Mouse (Mus musculus) gastrocnemius, postnatal 14 days (tissue): ENCODE data around the gene 2010315B03Rik. TPM values are rescaled to one million over a fixed set of nuclear protein-coding genes. Genes with fewer than 3 reads are reported as not detected.
"Not testable (repeated sequence)": the region's sequence is repeated elsewhere in the genome, so short reads cannot be mapped to it uniquely, and the experiment has no call there.

Experiments used
- DNase-seq: peaks from one replicate; pipeline ENCODE4 v3.0.0; 2021; ENCODE audit warnings: mixed read lengths
- intact Hi-C: fragments of 180-260 bp; cut with DNase I; formaldehyde crosslinking; loops from one replicate; pipeline ENCODE4 v1.15.1; 2025; ENCODE audit warnings: low total_unique reads
- long read RNA-seq, 2 experiments: library from polyadenylated mRNA; stranded (forward); transcript quantifications; one replicate each; pipeline ENCODE4 v2.0.0; 2021
- total RNA-seq, 2 experiments: library from RNA; stranded (reverse); gene quantifications; 2 replicates each; pipeline ENCODE4 v1.2.3; 2021

Gene 2010315B03Rik
- total RNA-seq, result 10 to 100 TPM in 1 of 2 experiments, 1 to 10 TPM in 1; 9.0 to 11.1 TPM
- long read RNA-seq, experiment 1, partial matches to known transcripts, result 0 of 3 reads
- long read RNA-seq, experiment 1, other reads (novel, unspliced or antisense), result 0 of 3 reads
- long read RNA-seq, experiment 2, transcript 2010315B03Rik-205 (4 exons, 683 nt), result major isoform, 5 of 8 reads
- long read RNA-seq, experiment 2, partial matches to known transcripts, result 1 of 8 reads
- long read RNA-seq, experiment 2, other reads (novel, unspliced or antisense), result 0 of 8 reads

- intact Hi-C loops, result no loop called here
Measured at GRCm38 (mm10) chr9:124312171-124313142, at the start of gene 2010315B03Rik. Gene 2010315B03Rik, minus strand, starts transcription at chr9:124312696.

GRCm38 (mm10) chr9:124311502-124311901 is 994 bp downstream of the 2010315B03Rik start:
- DNase-seq, result no peak
- intact Hi-C loops, result no loop called here

More at GRCm38 (mm10) chr9:124312171-124313142, at the start of gene 2010315B03Rik:
- peak; percentile 83 for DNase-seq

GRCm38 (mm10) chr9:124288329-124288728 is 24.2 kb downstream of the 2010315B03Rik start:
- intact Hi-C loops, result no loop called here

GRCm38 (mm10) chr9:124281912-124282686 is 30.4 kb downstream of the 2010315B03Rik start:
- peak; percentile 79 for DNase-seq
- intact Hi-C loops, result no loop called here

More at GRCm38 (mm10) chr9:124288329-124288728, 24.2 kb downstream of the 2010315B03Rik start:
- DNase-seq, result no peak

GRCm38 (mm10) chr9:124281448-124281791 is 31.1 kb downstream of the 2010315B03Rik start:
- intact Hi-C loops, result no loop called here

GRCm38 (mm10) chr9:124280576-124281447 is 31.7 kb downstream of the 2010315B03Rik start:
- peak; percentile 44 for DNase-seq
- intact Hi-C loops, result no loop called here

More at GRCm38 (mm10) chr9:124281448-124281791, 31.1 kb downstream of the 2010315B03Rik start:
- DNase-seq, result no peak

- intact Hi-C loops, result loop anchor here (5.0 kb wide), 1 partner anchor 142 kb away; no protein-coding TSS in a partner anchor
- no peak for DNase-seq
Measured at GRCm38 (mm10) chr9:124279300-124279699, 33.2 kb downstream of the 2010315B03Rik start.

- DNase-seq, result no peak
- intact Hi-C loops, result loop anchor here (5.0 kb wide), 1 partner anchor 138 kb away; no protein-coding TSS in a partner anchor
Measured at GRCm38 (mm10) chr9:124275064-124275463, 37.4 kb downstream of the 2010315B03Rik start.

GRCm38 (mm10) chr9:124273172-124273571 is 39.3 kb downstream of the 2010315B03Rik start:
- intact Hi-C loops, result loop anchor here (5.0 kb wide), 1 partner anchor 54 kb away; no protein-coding TSS in a partner anchor
- peak; percentile 11 for DNase-seq

GRCm38 (mm10) chr9:124267929-124268328 is 44.6 kb downstream of the 2010315B03Rik start:
- DNase-seq, result no peak

GRCm38 (mm10) chr9:124267493-124267892 is 45.0 kb downstream of the 2010315B03Rik start:
- intact Hi-C loops, result no loop called here
- no peak for DNase-seq

More at GRCm38 (mm10) chr9:124267929-124268328, 44.6 kb downstream of the 2010315B03Rik start:
- intact Hi-C loops, result no loop called here

GRCm38 (mm10) chr9:124262987-124263717 is 49.3 kb downstream of the 2010315B03Rik start:
- DNase-seq, result no peak
- intact Hi-C loops, result no loop called here

- no peak for DNase-seq
- intact Hi-C loops, result no loop called here
Measured at GRCm38 (mm10) chr9:124258067-124258556, 54.4 kb downstream of the 2010315B03Rik start.

- intact Hi-C loops, result no loop called here
- peak; percentile 19 for DNase-seq
Measured at GRCm38 (mm10) chr9:124257200-124258066, 55.1 kb downstream of the 2010315B03Rik start.

- peak; percentile 28 for DNase-seq
- intact Hi-C loops, result not testable (repeated sequence)
Measured at GRCm38 (mm10) chr9:124256271-124257199, 56.0 kb downstream of the 2010315B03Rik start.
